In genomic region chr4:139771125-139771631, GRCm38 (mm10) we compare ENCODE assay signal across 12 mouse cellular contexts.
DNase-seq lines count a peak whose midpoint lies in the region; ATAC-seq and TF ChIP-seq lines count a peak whose summit lies in the region.
"Had no signal": no experiment of that assay in that cellular context is flagged by ENCODE, and none has a peak within 500 bp of the region (broad histone marks: within the 10 kb centered on the region; RNA-seq: fewer than 3 reads in every experiment).

No protein-coding gene starts in this region.

- TF ChIP-seq POLR2A in brain, embryonic 14.5 days (IDR thresholded peaks at IDR 0.05; ENCODE audit: borderline replicate concordance, extremely low read depth, insufficient read depth, insufficient read length, poor library complexity, severe bottlenecking), result no peak

- no peaks in the 10 kb centered on the region for H3K9me3 ChIP-seq in forebrain, embryonic 10.5 days
- no peaks in the 10 kb centered on the region for H3K9me3 ChIP-seq in forebrain, embryonic 16.5 days (ENCODE audit: control insufficient read depth, low read length)
- no peaks in the 10 kb centered on the region for H3K9me3 ChIP-seq in hindbrain, embryonic 11.5 days (ENCODE audit: control insufficient read depth, low read length)
- no peaks in the 10 kb centered on the region for H3K9me3 ChIP-seq in midbrain, embryonic 14.5 days (ENCODE audit: control insufficient read depth, low read length)
- H3K9me3 ChIP-seq: heart, embryonic 10.5 days had no signal

- 0 out of 2 replicates have a peak, but pooled peaks cover 2% of the 10 kb centered on the region for H3K36me3 ChIP-seq in forebrain, embryonic 10.5 days (replicated peaks)
- H3K36me3 ChIP-seq in forebrain, embryonic 16.5 days (ENCODE audit: control insufficient read depth, insufficient read depth), result no peaks in the 10 kb centered on the region
- no peaks in the 10 kb centered on the region for H3K36me3 ChIP-seq in hindbrain, embryonic 11.5 days (ENCODE audit: control insufficient read depth, insufficient read depth, low read length)
- H3K36me3 ChIP-seq in midbrain, embryonic 14.5 days (ENCODE audit: control insufficient read depth, insufficient read depth, low read length), result no peaks in the 10 kb centered on the region
- H3K36me3 ChIP-seq: heart, embryonic 10.5 days had no signal

- WGBS in forebrain, embryonic 10.5 days, result 7% methylated on average over 9 of the region's 9 CpGs
- 10% methylated on average over 9 of the region's 9 CpGs for WGBS in forebrain, embryonic 16.5 days
- under 1% methylated on average over 9 of the region's 9 CpGs for WGBS in hindbrain, embryonic 11.5 days
- WGBS in midbrain, embryonic 14.5 days, result 10% methylated on average over 9 of the region's 9 CpGs

- peak overlapping the region; percentile 32 for H3K4me3 ChIP-seq in forebrain, embryonic 10.5 days
- H3K4me3 ChIP-seq in forebrain, embryonic 16.5 days (replicated peaks; ENCODE audit: low read length), result no peak overlapping the region
- no peak overlapping the region for H3K4me3 ChIP-seq in hindbrain, embryonic 11.5 days (ENCODE audit: low read depth, low read length)
- H3K4me3 ChIP-seq in midbrain, embryonic 14.5 days (replicated peaks; ENCODE audit: low read depth, low read length), result no peak overlapping the region
- H3K4me3 ChIP-seq: heart, embryonic 10.5 days; left cerebral cortex, adult 2 months had no signal

- no peak for DNase-seq in forebrain, embryonic 10.5 days (ENCODE audit: extremely low spot score, low spot score)
- DNase-seq in brain, embryonic 14.5 days (ENCODE audit: low read depth), result peak; percentile 43
- no peak for DNase-seq in hindbrain, embryonic 11.5 days (ENCODE audit: low spot score)
- peak; percentile 58 for DNase-seq in midbrain, embryonic 14.5 days
- no peak for DNase-seq in spleen, postnatal 4 days (ENCODE audit: low spot score in 2 of 2)
- DNase-seq: B cell, adult 2 months; kidney, adult 8-10 months had no signal

- TF ChIP-seq CTCF in brain, embryonic 14.5 days (IDR thresholded peaks at IDR 0.05; ENCODE audit: borderline replicate concordance, extremely low read depth, insufficient read depth, insufficient read length), result no peak

- H3K27me3 ChIP-seq in forebrain, embryonic 10.5 days (ENCODE audit: poor library complexity, severe bottlenecking), result peaks cover 86% of the 10 kb centered on the region
- no peaks in the 10 kb centered on the region for H3K27me3 ChIP-seq in forebrain, embryonic 16.5 days (replicated peaks; ENCODE audit: control insufficient read depth, insufficient read depth, low read length)
- H3K27me3 ChIP-seq in hindbrain, embryonic 11.5 days (ENCODE audit: control insufficient read depth, insufficient read depth, low read length), result peaks cover 2% of the 10 kb centered on the region
- H3K27me3 ChIP-seq in midbrain, embryonic 14.5 days (ENCODE audit: control insufficient read depth, insufficient read depth, low read length), result 0 out of 2 replicates have a peak, but pooled peaks cover 3% of the 10 kb centered on the region

- ATAC-seq in forebrain, embryonic 16.5 days, result no peak
- peak; percentile 59 for ATAC-seq in hindbrain, embryonic 11.5 days (ENCODE audit: low FRiP score)
- ATAC-seq in midbrain, embryonic 14.5 days (ENCODE audit: low FRiP score, low TSS enrichment), result peak; percentile 43; the same call in 1 of the 2 replicates
- no peak for ATAC-seq in erythroid progenitor cell, adult 5-6 weeks (replicated peaks; ENCODE audit: low FRiP score, poor library complexity, severe bottlenecking)
- ATAC-seq in megakaryocyte, adult 5-6 weeks (ENCODE audit: poor library complexity, severe bottlenecking), result no peak

- peak overlapping the region; percentile 51 for H3K27ac ChIP-seq in forebrain, embryonic 10.5 days
- H3K27ac ChIP-seq in forebrain, embryonic 16.5 days (ENCODE audit: low read length), result no peak overlapping the region
- H3K27ac ChIP-seq in hindbrain, embryonic 11.5 days (ENCODE audit: low read depth, low read length), result peak overlapping the region; percentile 2; the same call in 1 of the 2 replicates
- 0 out of 2 replicates have a peak overlapping the region, but pooled peaks have one; percentile 37 for H3K27ac ChIP-seq in midbrain, embryonic 14.5 days (replicated peaks; ENCODE audit: low read depth, low read length)
- H3K27ac ChIP-seq: heart, embryonic 10.5 days; left cerebral cortex, adult 2 months had no signal

- no peak overlapping the region for H3K4me2 ChIP-seq in forebrain, embryonic 16.5 days (ENCODE audit: low read length)
- no peak overlapping the region for H3K4me2 ChIP-seq in hindbrain, embryonic 11.5 days (replicated peaks; ENCODE audit: low read depth, low read length)
- H3K4me2 ChIP-seq in midbrain, embryonic 14.5 days (ENCODE audit: low read length), result no peak overlapping the region

- H3K4me1 ChIP-seq in forebrain, embryonic 10.5 days, result peaks cover 57% of the 10 kb centered on the region
- peaks cover 5% of the 10 kb centered on the region; the same call in 1 of the 2 replicates for H3K4me1 ChIP-seq in forebrain, embryonic 16.5 days (replicated peaks; ENCODE audit: control insufficient read depth, insufficient read depth, low read length)
- H3K4me1 ChIP-seq in hindbrain, embryonic 11.5 days (replicated peaks; ENCODE audit: control insufficient read depth, insufficient read depth, low read length), result peaks cover 16% of the 10 kb centered on the region
- peaks cover 30% of the 10 kb centered on the region for H3K4me1 ChIP-seq in midbrain, embryonic 14.5 days (ENCODE audit: control insufficient read depth, insufficient read depth, low read length)

- no peak overlapping the region for H3K9ac ChIP-seq in forebrain, embryonic 16.5 days (replicated peaks; ENCODE audit: low read depth, low read length)
- no peak overlapping the region for H3K9ac ChIP-seq in hindbrain, embryonic 11.5 days (ENCODE audit: low read depth, low read length)
- H3K9ac ChIP-seq in midbrain, embryonic 14.5 days (replicated peaks; ENCODE audit: low read length), result no peak overlapping the region; the same call in 1 of the 2 replicates

Comparison
In these comparisons a context has a peak if more than half of its experiments do, and no peak if none do; other contexts are left out.
1. DNase-seq: peak in brain, embryonic 14.5 days (single experiment) and midbrain, embryonic 14.5 days (single experiment); none in forebrain, embryonic 10.5 days (single experiment), hindbrain, embryonic 11.5 days (single experiment) and spleen, postnatal 4 days (0 of 2).
2. ATAC-seq: peak in hindbrain, embryonic 11.5 days (single experiment) and midbrain, embryonic 14.5 days (single experiment); none in forebrain, embryonic 16.5 days (single experiment), erythroid progenitor cell, adult 5-6 weeks (single experiment) and megakaryocyte, adult 5-6 weeks (single experiment).